Mouse (Mus musculus): ENCODE results near the gene Ccdc28b. TPM values are rescaled to one million over a fixed set of nuclear protein-coding genes. Genes with fewer than 3 reads are reported as not detected.

Ccdc28b gene
- polyA plus RNA-seq, 1 experiment = 76.0 TPM

DNA sequence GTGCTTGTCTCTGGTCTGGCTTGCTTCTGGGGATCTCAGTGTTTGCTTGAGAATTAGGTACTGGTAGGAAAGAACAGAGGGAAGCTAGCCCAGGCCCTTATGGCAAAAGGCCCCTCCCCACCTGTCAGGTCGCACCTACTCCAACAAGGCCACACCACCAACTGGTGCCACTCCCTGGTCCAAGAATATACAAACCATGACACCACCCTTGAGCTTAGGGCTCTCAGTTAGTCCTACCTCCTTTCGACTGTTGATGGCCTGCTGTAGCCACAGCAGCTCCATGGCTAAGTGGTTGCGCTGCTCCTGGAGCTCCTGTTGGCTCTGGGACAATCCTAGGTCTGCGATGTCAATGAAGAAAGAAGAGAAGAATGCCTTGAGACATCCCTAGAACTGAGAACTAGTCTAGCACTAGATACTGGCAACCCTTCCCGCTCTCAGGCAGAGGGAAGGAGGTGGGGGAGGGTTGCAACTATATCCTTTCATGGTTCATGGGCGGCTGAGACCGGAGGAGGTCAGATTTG is 6.6 kb downstream of the Ccdc28b start:
- H3K27ac ChIP-seq (replicated peaks; ENCODE audit: low read depth, low read length) = no peak overlapping the region
- peaks cover 15% of the 10 kb centered on the region for H3K4me1 ChIP-seq (ENCODE audit: control insufficient read depth, insufficient read depth, insufficient read length, low read length)
- H3K4me3 ChIP-seq (ENCODE audit: insufficient read depth, low read depth, low read length) = no peak overlapping the region

- Histone ChIP-seq H3K4me1 (ENCODE audit: control insufficient read depth, insufficient read depth, insufficient read length, low read length) (peaks cover 10% of the 10 kb centered on the region), H3K4me3 (ENCODE audit: insufficient read depth, low read depth, low read length) (no peak overlapping the region), H3K27ac (replicated peaks; ENCODE audit: low read depth, low read length) (no peak overlapping the region)
Observed at GRCm38 (mm10) chr4:129616631-129617030, 7.1 kb downstream of the Ccdc28b start.

DNA sequence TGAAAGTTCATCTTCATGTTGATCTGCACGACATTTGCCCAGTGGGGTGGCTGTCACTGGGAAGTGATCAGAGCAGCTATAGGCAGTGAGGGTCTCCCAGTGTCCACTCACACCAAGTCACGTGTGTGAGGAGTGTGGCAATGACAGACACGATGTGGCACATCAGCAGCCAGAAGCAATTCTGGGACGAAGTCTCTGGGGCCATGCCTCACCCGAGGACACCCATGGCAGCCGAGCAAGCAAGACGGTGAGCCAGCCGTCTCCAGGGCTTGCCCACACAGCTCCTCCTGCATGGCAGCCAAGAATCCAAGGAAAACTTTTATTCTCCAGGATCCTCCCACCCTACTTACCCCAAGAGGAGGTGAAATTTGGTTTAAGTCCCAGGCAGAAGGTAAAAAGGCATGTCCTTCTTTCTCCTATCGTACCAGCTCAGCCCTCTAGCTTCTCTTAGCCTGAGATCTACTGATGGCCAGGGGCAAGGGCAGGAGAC is 7.9 kb downstream of the Ccdc28b start:
- Histone ChIP-seq H3K4me3 (ENCODE audit: insufficient read depth, low read depth, low read length) (no peak overlapping the region), H3K4me1 (ENCODE audit: control insufficient read depth, insufficient read depth, insufficient read length, low read length) (peaks cover 10% of the 10 kb centered on the region), H3K27ac (replicated peaks; ENCODE audit: low read depth, low read length) (no peak overlapping the region)

- Histone ChIP-seq H3K4me3 (ENCODE audit: insufficient read depth, low read depth, low read length) (no peak within 1 kb of the TSS), H3K27ac (replicated peaks; ENCODE audit: low read depth, low read length) (no peak within 1 kb of the TSS), H3K4me1 (ENCODE audit: control insufficient read depth, insufficient read depth, insufficient read length, low read length) (peaks cover 5% of the 10 kb centered on the region; the same call in 1 of the 2 replicates)
Observed at GRCm38 (mm10) chr4:129614093-129614492, 9.7 kb downstream of the Ccdc28b start, which contains the start of gene Dcdc2b. Gene Dcdc2b (minus strand): TSS chr4:129614257.

GRCm38 (mm10) chr4:129610472-129610871 is 13.3 kb downstream of the Ccdc28b start:
- no peaks in the 10 kb centered on the region for H3K4me1 ChIP-seq (ENCODE audit: control insufficient read depth, insufficient read depth, insufficient read length, low read length)
- no peak overlapping the region for H3K27ac ChIP-seq (replicated peaks; ENCODE audit: low read depth, low read length)
- H3K4me3 ChIP-seq (ENCODE audit: insufficient read depth, low read depth, low read length) = no peak overlapping the region

- H3K4me3 ChIP-seq (ENCODE audit: insufficient read depth, low read depth, low read length) = no peak overlapping the region
- no peak overlapping the region for H3K27ac ChIP-seq (replicated peaks; ENCODE audit: low read depth, low read length)
- no peaks in the 10 kb centered on the region for H3K4me1 ChIP-seq (ENCODE audit: control insufficient read depth, insufficient read depth, insufficient read length, low read length)
Observed at GRCm38 (mm10) chr4:129610026-129610425, 13.7 kb downstream of the Ccdc28b start.

DNA sequence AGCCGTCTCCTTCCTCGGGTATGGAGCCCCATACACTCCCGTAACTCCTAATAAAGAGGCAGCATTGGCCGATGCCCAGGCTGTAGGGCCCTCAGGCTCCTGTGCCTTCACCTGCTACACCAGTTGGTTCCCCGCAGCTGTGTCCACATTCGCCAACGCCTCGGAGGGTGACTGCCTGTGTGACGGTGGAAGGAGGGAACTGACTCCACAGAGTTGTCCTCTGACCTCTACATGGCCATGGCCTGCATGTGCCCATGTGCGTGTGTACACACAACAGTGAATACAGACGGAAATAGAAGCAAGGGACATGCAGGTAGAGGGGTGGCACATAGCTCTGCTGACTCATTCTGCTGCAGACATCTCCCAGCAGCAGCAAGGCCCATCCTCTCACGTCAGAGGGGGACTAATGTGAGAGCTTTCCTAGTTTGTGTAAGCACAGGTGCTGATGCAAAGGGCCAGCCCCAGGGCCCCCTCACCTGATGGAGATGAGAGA is 14.6 kb downstream of the Ccdc28b start:
- Histone ChIP-seq H3K27ac (replicated peaks; ENCODE audit: low read depth, low read length) (no peak overlapping the region), H3K4me3 (ENCODE audit: insufficient read depth, low read depth, low read length) (no peak overlapping the region), H3K4me1 (ENCODE audit: control insufficient read depth, insufficient read depth, insufficient read length, low read length) (no peaks in the 10 kb centered on the region)

DNA sequence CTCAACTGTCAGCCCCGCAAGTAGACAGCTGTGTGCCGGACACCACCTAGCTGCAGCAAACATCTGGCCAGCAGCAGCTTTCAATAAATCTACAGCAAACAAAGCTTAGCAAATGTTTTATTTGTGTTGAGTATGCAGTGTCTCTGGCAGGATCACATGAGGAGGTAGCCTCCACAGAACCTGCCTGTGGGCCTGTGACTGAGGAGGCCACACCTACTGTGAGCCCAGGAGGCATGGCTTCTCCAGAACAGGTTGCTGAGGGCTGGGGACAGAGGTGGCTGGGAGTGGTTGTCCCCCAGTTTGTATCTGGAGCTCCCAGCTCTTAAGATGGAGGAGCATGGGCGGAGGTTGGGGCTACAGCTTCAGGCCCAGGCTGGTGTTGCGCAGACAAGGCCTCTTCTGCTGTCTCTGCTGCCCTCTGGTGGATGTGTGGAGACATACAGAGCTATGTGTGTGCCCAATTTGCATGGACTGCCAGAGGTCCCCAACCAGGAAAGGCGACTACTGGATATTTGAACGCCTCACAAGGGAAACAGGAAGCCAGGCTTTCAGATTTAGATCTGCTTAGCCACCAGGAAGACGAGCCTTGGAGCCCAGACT is 15.2 kb downstream of the Ccdc28b start:
- H3K4me3 ChIP-seq (ENCODE audit: insufficient read depth, low read depth, low read length) = no peak overlapping the region
- no peak overlapping the region for H3K27ac ChIP-seq (replicated peaks; ENCODE audit: low read depth, low read length)
- no peaks in the 10 kb centered on the region for H3K4me1 ChIP-seq (ENCODE audit: control insufficient read depth, insufficient read depth, insufficient read length, low read length)

DNA sequence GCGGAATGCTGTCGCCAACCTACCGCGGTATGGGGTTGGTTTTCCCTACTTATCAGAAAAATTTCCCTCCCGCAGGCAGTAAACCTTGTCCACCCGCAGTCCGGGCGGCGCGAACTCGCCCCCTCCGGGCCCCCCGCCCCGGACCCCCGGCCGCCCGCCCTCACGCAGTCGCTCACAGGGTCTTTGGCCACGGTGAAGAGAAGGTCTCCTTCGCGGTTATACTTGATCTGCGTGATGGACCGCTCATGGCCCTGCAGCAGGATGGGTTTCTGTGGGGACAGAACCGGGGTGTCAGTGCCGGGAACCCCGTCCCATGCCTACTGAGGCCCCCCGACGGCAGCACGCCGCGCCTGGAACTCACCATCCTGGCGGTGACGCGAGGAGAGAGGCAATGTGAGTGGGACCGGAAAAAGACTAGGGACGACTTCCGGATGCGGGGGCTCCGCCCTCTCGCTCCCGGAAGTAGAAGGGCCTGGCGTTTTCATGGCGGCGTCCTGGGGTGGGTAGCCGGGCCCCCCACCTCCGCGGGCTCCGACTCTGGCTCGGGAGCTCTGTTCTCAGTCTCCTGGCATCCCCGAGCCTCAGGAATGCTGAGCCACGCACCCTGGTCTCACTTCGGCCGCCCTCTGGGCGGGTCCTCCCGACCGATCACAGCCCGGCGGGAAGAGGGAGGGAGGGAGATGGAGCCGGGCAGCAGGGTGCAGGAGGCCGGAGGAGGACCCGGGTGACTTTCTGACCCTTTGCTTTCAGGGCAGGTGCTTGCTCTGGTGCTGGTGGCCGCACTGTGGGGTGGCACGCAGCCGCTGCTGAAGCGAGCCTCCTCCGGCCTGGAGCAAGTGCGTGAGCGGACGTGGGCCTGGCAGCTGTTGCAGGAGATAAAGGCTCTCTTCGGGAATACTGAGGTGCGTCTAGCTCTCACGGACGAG is 23.3 kb downstream of the Ccdc28b start, which contains the start of the genes Eif3i and Tmem234:
Gene Eif3i (minus strand): TSS at position 416 of the 926 bp plus-strand sequence.
Gene Tmem234 (plus strand): TSS at position 436 of the 926 bp plus-strand sequence.
- Histone ChIP-seq H3K27ac (replicated peaks; ENCODE audit: low read depth, low read length) (peak within 1 kb of the TSS; percentile 85), H3K4me3 (ENCODE audit: insufficient read depth, low read depth, low read length) (peak within 1 kb of the TSS; percentile 100), H3K4me1 (ENCODE audit: control insufficient read depth, insufficient read depth, insufficient read length, low read length) (peaks cover 10% of the 10 kb centered on the region)

DNA sequence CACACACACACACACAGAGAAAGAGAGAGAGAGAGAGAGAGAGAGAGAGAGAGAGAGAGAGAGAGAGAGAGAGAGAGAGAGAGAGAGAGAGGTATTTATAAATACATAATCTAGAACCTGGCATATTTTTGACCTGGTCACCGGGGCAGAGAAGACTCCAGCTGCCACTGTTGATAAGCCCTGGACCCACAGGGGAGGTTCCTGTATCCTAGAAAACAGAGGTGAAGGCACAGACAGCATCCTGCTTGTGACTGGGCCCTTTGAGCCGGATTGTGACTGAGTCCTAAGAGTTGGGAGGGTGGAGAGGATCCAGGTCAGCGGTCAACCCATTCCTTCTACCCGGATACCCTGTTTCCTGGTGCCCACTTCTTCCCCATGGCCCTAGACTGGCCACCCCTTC is 34.9 kb downstream of the Ccdc28b start:
- Histone ChIP-seq H3K4me1 (ENCODE audit: control insufficient read depth, insufficient read depth, insufficient read length, low read length) (no peaks in the 10 kb centered on the region), H3K27ac (replicated peaks; ENCODE audit: low read depth, low read length) (no peak overlapping the region), H3K4me3 (ENCODE audit: insufficient read depth, low read depth, low read length) (no peak overlapping the region)

- no peaks in the 10 kb centered on the region for H3K4me1 ChIP-seq (ENCODE audit: control insufficient read depth, insufficient read depth, insufficient read length, low read length)
- H3K27ac ChIP-seq (replicated peaks; ENCODE audit: low read depth, low read length) = no peak overlapping the region
- no peak overlapping the region for H3K4me3 ChIP-seq (ENCODE audit: insufficient read depth, low read depth, low read length)
Observed at GRCm38 (mm10) chr4:129586943-129587342, 36.8 kb downstream of the Ccdc28b start.

DNA sequence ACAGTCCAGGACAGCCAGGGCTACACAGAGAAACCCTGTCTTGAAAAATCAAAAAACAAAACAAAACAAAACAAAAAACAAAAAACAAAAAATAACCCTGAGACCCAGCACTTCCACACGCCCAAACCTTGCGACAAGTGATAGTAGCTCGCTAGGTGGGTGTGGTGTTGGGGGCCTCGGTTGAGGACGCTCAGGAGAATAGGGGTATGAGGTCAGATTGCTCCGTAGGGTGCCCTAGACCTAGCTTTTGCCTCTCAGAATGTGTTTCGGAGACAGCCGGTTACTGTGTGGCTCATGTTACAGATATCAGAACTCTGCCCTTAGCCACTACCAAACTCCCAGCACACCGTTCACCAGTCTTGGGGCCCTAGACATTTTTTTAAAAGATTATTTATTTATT is 38.0 kb downstream of the Ccdc28b start:
- H3K4me3 ChIP-seq (ENCODE audit: insufficient read depth, low read depth, low read length) = no peak overlapping the region
- no peaks in the 10 kb centered on the region for H3K4me1 ChIP-seq (ENCODE audit: control insufficient read depth, insufficient read depth, insufficient read length, low read length)
- no peak overlapping the region for H3K27ac ChIP-seq (replicated peaks; ENCODE audit: low read depth, low read length)

GRCm38 (mm10) chr4:129584884-129585608 is 38.7 kb downstream of the Ccdc28b start:
- Histone ChIP-seq H3K27ac (replicated peaks; ENCODE audit: low read depth, low read length) (peak overlapping the region; percentile 69), H3K4me1 (ENCODE audit: control insufficient read depth, insufficient read depth, insufficient read length, low read length) (no peaks in the 10 kb centered on the region; the same call in 1 of the 2 replicates), H3K4me3 (ENCODE audit: insufficient read depth, low read depth, low read length) (peak overlapping the region; percentile 72)

- H3K27ac ChIP-seq (replicated peaks; ENCODE audit: low read depth, low read length) = peak overlapping the region; percentile 69
- H3K4me1 ChIP-seq (ENCODE audit: control insufficient read depth, insufficient read depth, insufficient read length, low read length) = no peaks in the 10 kb centered on the region; the same call in 1 of the 2 replicates
- H3K4me3 ChIP-seq (ENCODE audit: insufficient read depth, low read depth, low read length) = peak overlapping the region; percentile 72
Observed at GRCm38 (mm10) chr4:129584370-129584769, 39.4 kb downstream of the Ccdc28b start.
